Mouse (Mus musculus) lung, embryonic 14.5 days (tissue): ENCODE measurements at regions not wholly inside any gene's neighbourhood (a gene's known extent, or its start where the extent isn't known, plus 50 kb on each side); places are given as distances from the start of the nearest gene placed in this dataset.

ENCODE experiments used
- ATAC-seq: fragments of 200-750 bp; cut with Nextera tagmentation; 2 replicates; pipeline ENCODE4 v1.8.0; 2017; ENCODE audit warnings: mild to moderate bottlenecking, moderate TSS enrichment, moderate library complexity; ENCODE audit not compliant: insufficient read depth
- DNase-seq: peaks from one replicate; pipeline ENCODE4 v3.0.0-alpha.2; 2015
- H3K27ac ChIP-seq: fragments of 300-500 bp; sonication (generic); 2 replicates; pipeline ENCODE4 v1.5.1; 2014; ENCODE audit warnings: low read depth, mild to moderate bottlenecking, moderate library complexity
- H3K27me3 ChIP-seq: fragments of 300-500 bp; sonication (generic); 2 replicates; pipeline ENCODE4 v1.6.1; 2014; ENCODE audit warnings: low read length, control low read depth; ENCODE audit not compliant: insufficient read depth
- H3K36me3 ChIP-seq: fragments of 300-500 bp; sonication (generic); 2 replicates; pipeline ENCODE4 v1.6.1; 2014; ENCODE audit warnings: control low read depth; ENCODE audit not compliant: insufficient read depth
- H3K4me1 ChIP-seq: fragments of 300-500 bp; sonication (generic); 2 replicates; pipeline ENCODE4 v1.6.1; 2014; ENCODE audit warnings: antibody characterized with exemption, control low read depth; ENCODE audit not compliant: insufficient read depth
- H3K4me2 ChIP-seq: fragments of 300-500 bp; sonication (generic); 2 replicates; pipeline ENCODE4 v1.6.1; 2014; ENCODE audit warnings: mild to moderate bottlenecking
- H3K4me3 ChIP-seq: fragments of 300-500 bp; sonication (generic); 2 replicates; pipeline ENCODE4 v1.5.1; 2014; ENCODE audit warnings: low read depth, low read length
- H3K9ac ChIP-seq: fragments of 300-500 bp; sonication (generic); 2 replicates; pipeline ENCODE4 v1.6.1; 2014
- H3K9me3 ChIP-seq: fragments of 300-500 bp; sonication (generic); 2 replicates; pipeline ENCODE4 v1.6.1; 2016; ENCODE audit warnings: low read depth, low read length, control low read depth
- CTCF ChIP-seq: IDR thresholded peaks from 2 replicates; pipeline ENCODE4 v1.5.1; 2016; ENCODE audit warnings: antibody characterized with exemption, low read depth
- WGBS: fragments of 180-500 bp; shearing (Covaris S2); extraction: QIAGEN DNeasy Blood & Tissue Kit; methylation state at CpG from one replicate; pipeline ENCODE4 v1.1.7; 2014; 5-methylcytosine and 5-hydroxymethylcytosine counted together

DNA sequence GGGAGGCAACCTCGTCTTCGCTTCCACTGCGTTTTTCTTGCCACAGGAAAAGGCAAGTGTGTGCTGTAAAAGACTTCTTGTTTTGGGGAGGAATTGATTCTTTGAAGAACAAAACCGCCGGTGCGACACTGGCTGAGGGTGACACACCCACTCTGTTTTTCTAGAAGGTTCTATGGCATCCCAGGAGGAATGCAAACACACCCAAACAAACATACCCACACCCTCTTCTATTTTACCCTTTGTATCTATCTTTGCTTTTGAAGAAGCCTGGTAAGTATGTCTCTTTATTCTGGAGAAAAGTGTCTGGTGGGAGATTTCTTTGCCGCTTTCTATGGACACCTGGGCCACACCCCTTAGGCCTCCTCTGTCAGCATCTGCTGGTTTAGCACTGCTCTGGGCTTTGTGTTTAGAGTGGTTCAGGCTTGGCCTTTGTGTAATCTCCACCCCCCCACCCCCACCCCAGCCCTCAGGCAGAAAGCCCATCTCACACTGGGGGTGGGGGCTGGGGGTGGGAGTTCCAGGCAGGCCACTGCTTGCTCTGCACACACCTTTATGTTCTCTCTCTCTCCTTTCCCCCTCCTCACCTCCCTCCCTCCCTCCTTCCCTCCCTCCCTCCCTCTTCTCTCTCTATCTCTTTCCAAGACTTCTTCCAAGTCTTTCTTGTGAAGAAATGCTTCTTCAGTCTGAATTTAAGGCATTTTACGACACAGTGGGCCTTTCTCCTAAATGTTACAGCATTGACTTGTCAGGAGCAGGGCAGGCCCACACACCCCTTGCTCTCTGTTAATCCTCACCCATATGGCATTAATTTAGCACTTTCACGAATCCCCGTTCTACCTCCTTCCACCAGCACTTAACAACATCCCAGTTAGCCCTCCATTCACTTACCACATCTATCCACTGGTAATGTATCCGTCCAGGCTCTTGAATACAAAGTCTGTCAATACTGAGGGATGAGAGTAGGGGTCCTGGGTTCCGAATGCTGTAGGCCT, 83.2 kb upstream of the Cops8 start:
- no peaks in the 10 kb centered on the region for H3K27me3 ChIP-seq
- H3K36me3 ChIP-seq = no peaks in the 10 kb centered on the region
- H3K27ac ChIP-seq = no peak overlapping the region; the same call in 1 of the 2 replicates
- no peak for TF ChIP-seq CTCF
- H3K4me1 ChIP-seq = peaks cover 10% of the 10 kb centered on the region
- no peak overlapping the region for H3K9ac ChIP-seq
- H3K4me2 ChIP-seq = no peak overlapping the region
- WGBS = 57% methylated on average over 12 of the region's 12 CpGs
- ATAC-seq (peak; percentile 27; the same call in 1 of the 2 replicates), DNase-seq (no peak)
- no peak overlapping the region for H3K4me3 ChIP-seq
- no peaks in the 10 kb centered on the region for H3K9me3 ChIP-seq

DNA sequence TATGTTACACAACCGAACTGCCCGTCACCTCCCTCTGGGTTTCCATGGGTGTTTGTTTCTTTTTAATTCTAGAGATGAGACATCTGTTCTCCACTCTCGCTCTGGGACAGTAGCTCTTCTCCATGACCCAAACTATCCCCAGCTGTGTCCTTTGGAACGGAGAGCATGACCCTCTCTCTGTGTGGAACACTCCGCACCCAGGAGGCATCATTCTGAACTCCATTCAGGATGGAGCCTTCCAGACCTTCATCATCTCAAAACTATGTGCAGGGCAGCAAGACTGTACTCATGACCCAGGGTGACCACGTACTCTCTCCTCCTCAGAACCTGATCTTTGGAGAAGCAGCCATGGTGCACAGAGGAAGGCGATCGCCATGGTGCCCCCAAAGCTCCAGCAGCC, 80.5 kb upstream of the Cops8 start:
- H3K36me3 ChIP-seq = no peaks in the 10 kb centered on the region
- no peak for TF ChIP-seq CTCF
- ATAC-seq (no peak), DNase-seq (no peak)
- H3K27ac ChIP-seq = no peak overlapping the region
- H3K9me3 ChIP-seq = no peaks in the 10 kb centered on the region
- H3K4me3 ChIP-seq = no peak overlapping the region
- WGBS = 60% methylated on average over 8 of the region's 8 CpGs
- no peaks in the 10 kb centered on the region for H3K27me3 ChIP-seq
- no peak overlapping the region for H3K9ac ChIP-seq
- no peak overlapping the region for H3K4me2 ChIP-seq
- peaks cover 10% of the 10 kb centered on the region for H3K4me1 ChIP-seq

DNA sequence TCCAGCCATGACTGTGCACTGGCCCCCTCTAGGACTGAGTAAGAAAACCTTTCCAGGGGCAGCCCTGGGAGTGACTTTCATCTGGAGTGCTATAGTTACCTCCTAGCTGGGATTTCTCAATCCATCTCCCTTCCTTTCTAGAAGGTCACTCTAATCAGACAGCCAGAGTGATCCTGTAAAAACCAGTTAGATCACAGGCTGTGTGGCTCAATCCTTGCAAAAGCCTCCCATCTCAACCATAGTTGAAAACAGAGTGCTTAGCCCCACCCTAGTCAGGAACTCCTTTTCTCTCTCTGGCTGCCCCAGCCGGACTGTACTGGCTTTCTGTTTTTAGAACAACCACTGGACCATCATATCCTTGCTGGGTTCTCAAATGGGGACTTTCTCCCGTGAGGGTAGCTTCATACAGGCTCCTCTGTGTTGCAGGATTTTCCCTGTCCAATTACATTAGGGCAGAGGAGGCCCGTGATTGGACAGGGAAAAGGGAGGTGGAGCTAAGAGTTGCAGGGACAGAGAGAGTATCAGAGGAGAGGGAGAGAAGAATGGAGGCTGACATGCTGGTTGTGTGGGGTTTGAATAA, 78.0 kb upstream of the Cops8 start:
- TF ChIP-seq CTCF = no peak
- H3K9ac ChIP-seq = no peak overlapping the region
- DNase-seq = no peak

DNA sequence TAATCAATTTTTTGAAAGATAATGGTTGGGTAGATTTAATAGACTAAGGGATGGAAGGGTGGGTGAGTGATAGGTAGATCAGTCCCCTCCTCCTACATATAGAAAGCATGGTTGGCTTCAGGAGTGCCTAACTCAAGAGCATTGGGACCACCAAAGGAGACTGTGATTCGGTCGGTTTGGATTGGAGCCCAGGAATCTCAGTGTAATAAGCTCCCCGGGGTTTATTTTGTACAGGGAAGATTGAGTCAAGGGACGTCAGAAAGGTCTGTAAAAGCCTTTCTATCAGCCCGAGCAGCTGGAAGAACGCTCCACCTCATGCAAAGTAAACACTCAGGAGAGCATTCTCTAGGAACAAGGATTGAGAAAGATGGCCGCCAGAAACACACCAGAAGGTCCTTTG, 76.5 kb upstream of the Cops8 start:
- DNase-seq = peak; percentile 65
- Histone ChIP-seq H3K4me3 (no peak overlapping the region), H3K9me3 (no peaks in the 10 kb centered on the region), H3K36me3 (no peaks in the 10 kb centered on the region), H3K4me1 (peaks cover 10% of the 10 kb centered on the region), H3K27me3 (no peaks in the 10 kb centered on the region), H3K4me2 (no peak overlapping the region), H3K27ac (no peak overlapping the region), H3K9ac (no peak overlapping the region)
- no peak for TF ChIP-seq CTCF
- 30% methylated on average over 7 of the region's 7 CpGs for WGBS
- no peak for ATAC-seq

More for the DNA sequence above, 78.0 kb upstream of the Cops8 start:
- Histone ChIP-seq H3K4me3 (no peak overlapping the region), H3K27ac (no peak overlapping the region), H3K4me2 (no peak overlapping the region), H3K27me3 (no peaks in the 10 kb centered on the region), H3K36me3 (no peaks in the 10 kb centered on the region), H3K4me1 (peaks cover 10% of the 10 kb centered on the region), H3K9me3 (no peaks in the 10 kb centered on the region)
- 33% methylated on average over 3 of the region's 3 CpGs for WGBS
- ATAC-seq = peak; percentile 21; the same call in 1 of the 2 replicates

DNA sequence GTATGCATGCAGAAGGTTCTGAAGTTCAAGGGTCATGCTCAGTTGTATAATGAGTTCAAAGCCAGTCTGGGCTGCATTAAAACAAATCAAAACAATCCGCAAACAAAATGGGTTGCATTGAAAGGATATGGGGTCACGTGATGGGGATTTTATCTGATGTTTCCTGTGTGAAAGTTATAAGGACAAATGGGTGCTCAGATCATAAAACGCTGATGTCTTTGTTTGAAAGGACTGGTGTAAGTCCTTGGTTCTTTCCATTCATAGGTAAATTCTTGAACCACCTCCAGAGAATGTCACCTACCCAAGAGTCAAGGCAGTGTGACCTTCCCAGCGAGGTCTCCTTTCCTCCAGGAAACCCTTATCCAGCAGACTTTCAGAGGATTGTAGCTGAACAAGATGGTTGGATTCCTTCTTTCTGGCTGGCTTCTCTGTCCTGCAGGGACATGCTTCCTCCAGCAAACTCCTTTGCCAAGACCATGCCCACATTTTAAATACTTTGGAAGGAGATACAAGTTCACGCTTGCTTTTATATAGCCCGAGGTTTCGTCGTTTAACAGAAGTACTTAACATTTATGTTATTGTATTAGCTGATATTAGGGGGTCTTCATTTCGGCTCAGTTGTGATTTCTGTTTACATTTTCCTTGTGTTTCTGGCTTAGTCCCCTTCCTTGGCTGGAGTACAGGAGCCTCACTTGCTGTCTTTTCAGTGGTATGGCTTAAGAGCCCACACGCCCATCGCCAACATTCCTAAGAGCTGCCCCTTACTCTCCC, 74.6 kb upstream of the Cops8 start:
- no peaks in the 10 kb centered on the region for H3K9me3 ChIP-seq
- peaks cover under 1% of the 10 kb centered on the region; the same call in 1 of the 2 replicates for H3K4me1 ChIP-seq
- H3K9ac ChIP-seq = no peak overlapping the region
- no peaks in the 10 kb centered on the region for H3K36me3 ChIP-seq
- DNase-seq (no peak), ATAC-seq (no peak)
- no peak overlapping the region for H3K27ac ChIP-seq
- no peak overlapping the region for H3K4me3 ChIP-seq
- TF ChIP-seq CTCF = no peak
- H3K27me3 ChIP-seq = no peaks in the 10 kb centered on the region
- WGBS = 59% methylated on average over 11 of the region's 11 CpGs
- no peak overlapping the region for H3K4me2 ChIP-seq

DNA sequence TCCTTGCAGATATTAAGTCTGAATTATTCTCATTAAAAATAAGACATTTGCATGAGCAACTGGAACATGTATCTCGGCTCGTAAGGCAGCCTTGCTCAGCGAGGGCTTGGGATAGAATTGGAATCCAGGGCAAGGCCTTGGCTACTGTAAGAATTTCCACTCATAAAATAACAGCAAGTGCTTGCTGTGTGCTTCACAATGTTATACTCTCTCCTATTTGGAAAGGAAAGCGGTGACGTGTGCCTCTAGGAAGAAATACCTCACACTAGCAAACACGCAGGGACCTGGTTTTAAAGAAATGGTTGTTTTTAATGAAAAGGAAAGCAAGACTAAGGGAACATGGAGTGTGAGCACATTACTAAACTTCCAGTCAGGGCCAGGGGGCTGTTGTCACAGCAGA, 69.3 kb upstream of the Cops8 start:
- H3K27ac ChIP-seq = no peak overlapping the region
- H3K9me3 ChIP-seq = no peaks in the 10 kb centered on the region
- no peaks in the 10 kb centered on the region for H3K4me1 ChIP-seq
- H3K4me3 ChIP-seq = no peak overlapping the region
- WGBS = 88% methylated on average over 6 of the region's 6 CpGs
- ATAC-seq = no peak
- H3K4me2 ChIP-seq = no peak overlapping the region
- H3K9ac ChIP-seq = no peak overlapping the region
- H3K36me3 ChIP-seq = no peaks in the 10 kb centered on the region
- no peaks in the 10 kb centered on the region for H3K27me3 ChIP-seq
- no peak for DNase-seq
- no peak for TF ChIP-seq CTCF

DNA sequence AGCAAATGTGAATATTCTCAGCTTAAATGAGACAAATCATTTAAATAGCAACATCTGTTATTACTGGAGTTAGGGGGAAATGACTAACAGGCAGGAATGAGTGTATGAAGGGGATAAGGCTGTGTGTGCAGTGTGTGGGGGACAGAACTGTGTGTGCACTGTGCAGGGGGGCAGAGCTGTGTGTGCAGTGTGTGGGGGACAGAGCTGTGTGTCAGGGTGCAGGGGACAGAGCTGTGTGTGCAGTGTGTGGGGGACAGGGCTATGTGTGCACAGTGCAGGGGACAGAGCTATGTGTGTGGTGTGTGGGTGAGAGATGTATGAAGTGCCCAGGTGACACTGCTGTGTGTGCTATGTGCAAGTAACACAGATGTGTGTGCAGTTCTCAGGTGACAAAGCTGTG, 66.7 kb upstream of the Cops8 start:
- no peak for ATAC-seq
- no peak for DNase-seq
- Histone ChIP-seq H3K4me2 (no peak overlapping the region), H3K36me3 (no peaks in the 10 kb centered on the region), H3K27ac (no peak overlapping the region), H3K9ac (no peak overlapping the region), H3K9me3 (no peaks in the 10 kb centered on the region), H3K4me3 (no peak overlapping the region), H3K4me1 (no peaks in the 10 kb centered on the region), H3K27me3 (no peaks in the 10 kb centered on the region)
- no peak for TF ChIP-seq CTCF
